Mouse (Mus musculus) ZHBTc4 (cell line): ENCODE measurements around the gene Coasy.
A peak's percentile ranks its signal among the peaks of the same experiment; 100 is the strongest.
"Not testable (repeated sequence)": the region's sequence is repeated elsewhere in the genome, so short reads cannot be mapped to it uniquely, and the experiment has no call there.

ENCODE experiments used
- DNase-seq: peaks from one replicate; pipeline ENCODE4 v3.0.0-alpha.2; 2011; ENCODE audit warnings: low read depth, low spot score

The Coasy gene

GRCm38 (mm10) chr11:101087682-101088055, 5.3 kb downstream of the Coasy start:
- DNase-seq = no peak

DNA sequence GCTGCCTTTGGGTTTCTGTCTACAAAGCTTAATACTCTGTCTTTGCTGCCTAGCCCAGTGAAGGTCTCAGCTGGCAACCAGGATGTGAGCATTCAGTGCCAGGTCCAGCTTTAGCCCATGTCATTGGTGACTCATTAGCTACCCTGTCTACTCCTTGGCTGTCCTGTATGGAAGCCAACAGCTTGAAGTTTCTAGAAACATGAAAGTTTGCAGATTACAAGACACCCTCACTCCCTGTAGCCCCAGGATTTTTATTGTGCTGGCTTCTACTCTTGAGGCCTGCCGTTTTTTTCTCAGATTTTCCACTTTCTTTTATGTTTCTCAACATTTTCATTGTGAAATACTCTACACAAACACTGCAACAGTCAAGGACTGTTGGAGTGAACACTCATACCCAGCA, 7.6 kb downstream of the Coasy start:
- no peak for DNase-seq

- DNase-seq = no peak
Observed at GRCm38 (mm10) chr11:101094930-101095313, 12.6 kb downstream of the Coasy start.

- peak; percentile 97 for DNase-seq
Observed at GRCm38 (mm10) chr11:101095314-101096024, 13.1 kb downstream of the Coasy start, which contains the start of gene Psmc3ip. Gene Psmc3ip, minus strand, starts transcription at chr11:101095436.

GRCm38 (mm10) chr11:101098231-101098630, 15.9 kb downstream of the Coasy start:
- no peak for DNase-seq

DNA sequence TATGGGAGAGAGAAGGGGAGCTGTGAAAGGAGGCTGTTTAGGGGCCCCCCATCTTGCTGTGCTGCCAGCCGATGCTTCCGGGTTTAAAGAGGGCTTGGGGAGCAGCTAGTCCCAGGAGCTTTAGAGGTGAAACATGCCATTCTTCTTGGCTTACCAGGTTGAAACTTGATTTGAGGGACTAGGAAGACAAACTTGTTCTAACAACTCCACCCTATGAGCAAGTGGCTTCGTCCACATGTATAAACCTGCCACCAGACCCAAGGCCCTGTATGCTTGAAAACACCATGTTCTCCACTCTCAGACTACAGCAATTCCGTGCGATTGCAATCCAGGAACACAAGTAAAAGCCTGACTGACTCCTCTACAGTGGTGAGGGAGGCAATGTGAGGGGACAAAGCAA, 20.6 kb downstream of the Coasy start:
- DNase-seq = no peak

DNA sequence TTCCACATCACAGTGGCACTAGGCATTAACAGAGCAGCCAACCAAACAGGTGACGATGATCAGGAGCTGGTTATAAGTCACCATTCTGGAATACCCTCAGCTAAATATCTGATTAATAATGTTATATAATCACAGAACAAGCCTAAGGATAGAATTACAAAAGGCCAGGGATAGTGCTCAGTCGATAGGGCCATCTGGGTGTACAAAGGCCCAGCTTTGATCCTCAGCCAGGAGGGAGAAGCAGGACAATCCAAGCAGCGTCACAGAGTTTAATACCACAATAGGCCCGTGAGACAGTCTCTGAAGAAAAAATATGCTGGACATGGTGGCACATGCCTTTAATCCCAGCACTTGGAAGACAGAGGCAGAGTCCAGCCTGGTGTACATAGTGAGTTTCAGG, 27.0 kb downstream of the Coasy start:
- no peak for DNase-seq

DNA sequence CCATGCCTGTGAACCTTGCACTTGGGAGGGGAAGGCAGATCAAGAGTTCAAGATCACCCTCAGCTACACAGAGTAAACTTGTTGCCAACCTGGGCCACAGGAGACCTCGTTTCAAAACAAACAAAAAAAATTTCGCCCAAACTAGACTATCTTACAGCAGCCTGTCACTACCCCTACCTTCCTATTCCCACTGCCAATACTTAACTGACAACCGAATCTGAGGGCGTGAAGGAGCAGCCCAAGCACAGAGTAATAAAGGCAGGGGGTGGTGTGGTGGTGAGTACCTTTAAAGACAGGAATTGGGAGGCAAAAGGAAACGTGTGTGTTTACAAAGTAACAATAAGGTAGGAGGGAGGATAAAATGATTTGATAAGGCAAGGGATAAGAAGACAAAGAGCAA, 28.3 kb downstream of the Coasy start:
- no peak for DNase-seq

DNA sequence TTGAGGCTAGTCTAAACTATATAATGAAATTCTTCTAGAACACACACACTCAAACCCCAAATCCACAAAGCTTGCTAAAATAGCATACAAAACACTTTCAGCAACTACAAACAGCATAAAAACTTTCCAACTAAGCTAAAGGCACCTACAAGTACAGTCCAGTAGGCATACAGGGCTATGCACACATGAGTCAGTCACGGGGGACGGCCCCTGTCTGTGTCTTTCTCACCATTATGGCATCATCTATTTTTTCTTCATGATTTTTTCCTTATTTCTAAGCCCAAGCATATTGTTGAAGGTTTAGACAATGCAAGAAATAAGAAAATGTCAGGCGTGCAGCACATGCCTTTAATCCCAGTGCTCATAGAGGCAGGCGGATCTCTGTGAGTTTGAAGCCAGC, 28.8 kb downstream of the Coasy start:
- no peak for DNase-seq

GRCm38 (mm10) chr11:101112186-101112585, 29.8 kb downstream of the Coasy start:
- DNase-seq = no peak

DNA sequence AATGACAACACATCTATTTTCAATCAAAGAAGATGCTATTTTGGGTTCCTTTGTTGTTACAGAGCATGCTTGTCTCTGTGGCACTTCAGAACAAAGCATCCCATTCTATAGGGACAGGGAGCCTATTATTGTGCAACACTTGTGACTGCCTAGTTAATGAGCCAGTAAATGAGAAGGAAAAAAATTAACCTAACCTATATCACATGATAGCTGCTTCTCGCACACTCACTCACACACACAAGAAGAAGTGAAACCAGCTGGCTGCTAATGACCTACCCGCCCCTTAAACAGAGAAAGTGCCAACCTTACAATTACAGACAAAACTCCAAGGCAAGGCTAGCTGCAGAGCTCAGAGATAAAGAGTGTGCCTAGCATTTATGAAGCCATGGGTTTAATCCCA, 33.2 kb downstream of the Coasy start:
- DNase-seq = no peak

GRCm38 (mm10) chr11:101118105-101118504, 35.7 kb downstream of the Coasy start:
- DNase-seq = no peak

DNA sequence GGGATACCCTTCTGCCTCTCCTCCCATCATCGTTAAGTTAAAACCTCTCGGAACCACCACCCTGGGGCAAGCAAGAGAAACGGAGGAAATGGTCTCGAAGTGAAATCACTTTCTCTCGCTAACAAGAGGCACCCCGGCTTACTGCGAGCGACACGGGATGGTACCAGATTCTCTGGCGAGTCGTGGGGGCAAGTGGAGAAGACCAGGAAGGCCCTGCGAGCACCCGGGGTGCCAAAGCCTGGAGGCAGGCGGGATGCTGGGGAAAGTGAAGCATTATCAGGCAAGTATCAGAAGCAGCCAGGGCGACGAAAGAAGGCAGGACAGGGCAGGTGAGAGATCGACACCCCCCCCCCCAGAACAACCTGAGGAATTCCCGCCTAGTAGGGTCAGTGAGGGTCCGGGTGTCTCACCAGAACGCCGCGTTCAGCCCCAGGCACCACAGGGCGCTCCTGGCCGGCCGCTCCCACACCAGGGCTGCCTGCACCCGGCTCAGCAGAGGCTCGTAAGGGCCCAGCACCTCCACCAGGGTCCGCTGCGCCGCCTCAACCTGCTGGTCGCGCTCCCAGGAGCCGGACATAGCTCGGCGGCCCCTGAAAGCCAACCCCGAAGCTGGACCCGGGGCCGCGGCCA, 36.9 kb downstream of the Coasy start:
- peak; percentile 51 for DNase-seq

- DNase-seq = peak; percentile 100
Observed at GRCm38 (mm10) chr11:101119761-101120544, 37.6 kb downstream of the Coasy start, which contains the start of the genes Retreg3 and Tubg1. Gene Retreg3, minus strand, starts transcription at chr11:101119893. Gene Tubg1, plus strand, starts transcription at chr11:101119938.

GRCm38 (mm10) chr11:101120545-101121188, 38.3 kb downstream of the Coasy start:
- DNase-seq = no peak

DNA sequence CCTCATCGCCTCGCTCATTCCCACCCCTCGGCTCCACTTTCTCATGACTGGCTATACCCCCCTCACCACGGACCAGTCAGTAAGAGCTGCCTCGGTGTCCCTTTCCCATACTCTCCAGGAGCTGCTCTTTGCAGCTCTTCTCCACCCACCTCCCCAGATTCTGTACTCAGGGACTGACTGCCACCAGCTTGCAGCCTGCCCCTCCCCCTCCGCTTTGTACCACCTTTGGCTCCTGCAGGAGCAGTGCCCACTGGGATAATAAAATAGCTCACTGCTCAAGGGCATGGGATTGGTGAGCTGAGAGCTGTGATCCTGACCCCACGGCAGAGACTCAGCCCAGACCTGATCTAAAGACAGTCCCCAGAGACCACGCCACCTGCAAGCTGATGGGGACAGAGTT, 42.1 kb downstream of the Coasy start:
- not testable (repeated sequence) for DNase-seq

GRCm38 (mm10) chr11:101125008-101125407, 42.6 kb downstream of the Coasy start:
- not testable (repeated sequence) for DNase-seq

GRCm38 (mm10) chr11:101127075-101127474, 44.7 kb downstream of the Coasy start:
- DNase-seq = peak; percentile 80

GRCm38 (mm10) chr11:101128996-101129577, 46.7 kb downstream of the Coasy start:
- no peak for DNase-seq

- no peak for DNase-seq
Observed at GRCm38 (mm10) chr11:101130056-101130756, 47.8 kb downstream of the Coasy start.

- DNase-seq = no peak
Observed at GRCm38 (mm10) chr11:101131187-101131586, 48.8 kb downstream of the Coasy start.
